Mouse (Mus musculus): ENCODE data around the gene Hist1h2bg. TPM values are rescaled to one million over a fixed set of nuclear protein-coding genes. Genes with fewer than 3 reads are reported as not detected.
"Not testable (repeated sequence)": the region's sequence is repeated elsewhere in the genome, so short reads cannot be mapped to it uniquely, and the experiment has no call there.

The Hist1h2bg gene
- total and polyA plus RNA-seq, 3 experiments, result 14.7 to 2,580 TPM; not detected in 1

GRCm38 (mm10) chr13:23572218-23573033 is 1.2 kb downstream of the Hist1h2bg start:
- no peaks in the 10 kb centered on the region for H3K9me3 ChIP-seq (replicated peaks; ENCODE audit: insufficient read depth, low read length)
- TF ChIP-seq GATA1 (IDR thresholded peaks at IDR 0.05; ENCODE audit: low read depth, low read length) (no peak), SMC3 (IDR thresholded peaks at IDR 0.05; ENCODE audit: low read depth, low read length) (no peak), CHD1 (IDR thresholded peaks at IDR 0.05; ENCODE audit: low read depth, low read length) (no peak)
- H3K36me3 ChIP-seq (ENCODE audit: control insufficient read depth in 1 of 2, insufficient read depth in 2 of 2, low read length in 2 of 2), result peaks cover 0 to 24% of the 10 kb centered on the region in 2 experiments; a peak in 2 of 4 replicates
- peak; percentile 85 for DNase-seq (ENCODE audit: low read depth, low spot score)
- no peaks in the 10 kb centered on the region; a peak in 1 of 4 replicates for H3K4me1 ChIP-seq (ENCODE audit: control insufficient read depth in 1 of 2, insufficient read depth in 2 of 2, low read length in 2 of 2)
- H3K27ac ChIP-seq (ENCODE audit: control insufficient read depth, low read depth, low read length), result peak overlapping the region; percentile 98
- H3K9ac ChIP-seq (ENCODE audit: control insufficient read depth, low read depth, low read length, poor library complexity, severe bottlenecking), result peak overlapping the region; percentile 99
- peak overlapping the region in 1 of 2 experiments; percentile 4 for H3K4me3 ChIP-seq (ENCODE audit: control insufficient read depth in 1 of 2, insufficient read depth in 1 of 2, low read depth in 2 of 2, low read length in 2 of 2)
- no peaks in the 10 kb centered on the region for H3K27me3 ChIP-seq (ENCODE audit: control insufficient read depth in 1 of 2, insufficient read depth in 2 of 2, low read length in 2 of 2)
- peaks cover 6% of the 10 kb centered on the region; the same call in 1 of the 2 replicates for H3K79me2 ChIP-seq (ENCODE audit: control insufficient read depth, insufficient read depth, low read length, poor library complexity)

- H3K27me3 ChIP-seq (ENCODE audit: control insufficient read depth in 1 of 2, insufficient read depth in 2 of 2, low read length in 2 of 2); H3K9me3 ChIP-seq (replicated peaks; ENCODE audit: insufficient read depth, low read length); H3K4me1 ChIP-seq (ENCODE audit: control insufficient read depth in 1 of 2, insufficient read depth in 2 of 2, low read length in 2 of 2); H3K79me2 ChIP-seq (ENCODE audit: control insufficient read depth, insufficient read depth, low read length, poor library complexity): not testable (repeated sequence)
- peak overlapping the region; percentile 98 for H3K27ac ChIP-seq (ENCODE audit: control insufficient read depth, low read depth, low read length)
- H3K9ac ChIP-seq (ENCODE audit: control insufficient read depth, low read depth, low read length, poor library complexity, severe bottlenecking), result peak overlapping the region; percentile 99
- peak overlapping the region; percentile 12 to 58 for H3K4me3 ChIP-seq (ENCODE audit: control insufficient read depth in 1 of 2, insufficient read depth in 1 of 2, low read depth in 2 of 2, low read length in 2 of 2)
- peak; percentile 71 for DNase-seq (ENCODE audit: low read depth, low spot score)
- H3K36me3 ChIP-seq (ENCODE audit: control insufficient read depth in 1 of 2, insufficient read depth in 2 of 2, low read length in 2 of 2), result peaks cover 0 to 25% of the 10 kb centered on the region in 2 experiments; a peak in 2 of 4 replicates
- peak; percentile 53 to 56; a peak in 3 of 4 replicates for TF ChIP-seq POLR2A (IDR thresholded peaks at IDR 0.05; ENCODE audit: control insufficient read depth in 1 of 2, insufficient read depth in 1 of 2, low read depth in 1 of 2, low read length in 2 of 2, poor library complexity in 1 of 2)
- peak; percentile 44; the same call in 1 of the 2 replicates for TF ChIP-seq TBP (IDR thresholded peaks at IDR 0.05; ENCODE audit: low read depth, low read length)
Measured at GRCm38 (mm10) chr13:23573034-23573897, 2.1 kb downstream of the Hist1h2bg start.

- TF ChIP-seq UBTF (IDR thresholded peaks at IDR 0.05; ENCODE audit: borderline replicate concordance, insufficient read depth, low read depth, low read length) (0 out of 2 replicates have a peak, but pooled peaks have one; percentile 51), POLR2AphosphoS5 (IDR thresholded peaks at IDR 0.05; ENCODE audit: borderline replicate concordance, low read depth, low read length) (peak; percentile 52; the same call in 1 of the 2 replicates), POLR2A (IDR thresholded peaks at IDR 0.05; ENCODE audit: control insufficient read depth in 1 of 2, insufficient read depth in 1 of 2, low read depth in 1 of 2, low read length in 2 of 2, poor library complexity in 1 of 2) (peak in 1 of 2 experiments; percentile 79; a peak in 3 of 4 replicates), TBP (IDR thresholded peaks at IDR 0.05; ENCODE audit: low read depth, low read length) (peak; percentile 98)
- peaks cover 0 to 28% of the 10 kb centered on the region in 2 experiments; a peak in 2 of 4 replicates for H3K36me3 ChIP-seq (ENCODE audit: control insufficient read depth in 1 of 2, insufficient read depth in 2 of 2, low read length in 2 of 2)
- not testable (repeated sequence) for H3K27me3 ChIP-seq (ENCODE audit: control insufficient read depth in 1 of 2, insufficient read depth in 2 of 2, low read length in 2 of 2); H3K4me1 ChIP-seq (ENCODE audit: control insufficient read depth in 1 of 2, insufficient read depth in 2 of 2, low read length in 2 of 2); H3K79me2 ChIP-seq (ENCODE audit: control insufficient read depth, insufficient read depth, low read length, poor library complexity); H3K9me3 ChIP-seq (replicated peaks; ENCODE audit: insufficient read depth, low read length)
- peak within 1 kb of the TSS; percentile 14 to 58 for H3K4me3 ChIP-seq (ENCODE audit: control insufficient read depth in 1 of 2, insufficient read depth in 1 of 2, low read depth in 2 of 2, low read length in 2 of 2)
- peak; percentile 99 for DNase-seq (ENCODE audit: low read depth, low spot score)
- H3K27ac ChIP-seq (ENCODE audit: control insufficient read depth, low read depth, low read length), result peak within 1 kb of the TSS; percentile 98
- peak within 1 kb of the TSS; percentile 99 for H3K9ac ChIP-seq (ENCODE audit: control insufficient read depth, low read depth, low read length, poor library complexity, severe bottlenecking)
Measured at GRCm38 (mm10) chr13:23573898-23574524, 2.8 kb downstream of the Hist1h2bg start, which contains the start of the genes Hist1h2bf and Hist1h2ad. TSS of gene Hist1h2bf (minus strand) at chr13:23574196. TSS of gene Hist1h2ad (plus strand) at chr13:23574381.
